Mouse (Mus musculus): Measurements from ENCODE around the gene Armc3. TPM values are rescaled to one million over a fixed set of nuclear protein-coding genes. Genes with fewer than 3 reads are reported as not detected.

Gene Armc3
- polyA plus RNA-seq, 1 experiment from 2014 or later: 0.49 TPM

DNA sequence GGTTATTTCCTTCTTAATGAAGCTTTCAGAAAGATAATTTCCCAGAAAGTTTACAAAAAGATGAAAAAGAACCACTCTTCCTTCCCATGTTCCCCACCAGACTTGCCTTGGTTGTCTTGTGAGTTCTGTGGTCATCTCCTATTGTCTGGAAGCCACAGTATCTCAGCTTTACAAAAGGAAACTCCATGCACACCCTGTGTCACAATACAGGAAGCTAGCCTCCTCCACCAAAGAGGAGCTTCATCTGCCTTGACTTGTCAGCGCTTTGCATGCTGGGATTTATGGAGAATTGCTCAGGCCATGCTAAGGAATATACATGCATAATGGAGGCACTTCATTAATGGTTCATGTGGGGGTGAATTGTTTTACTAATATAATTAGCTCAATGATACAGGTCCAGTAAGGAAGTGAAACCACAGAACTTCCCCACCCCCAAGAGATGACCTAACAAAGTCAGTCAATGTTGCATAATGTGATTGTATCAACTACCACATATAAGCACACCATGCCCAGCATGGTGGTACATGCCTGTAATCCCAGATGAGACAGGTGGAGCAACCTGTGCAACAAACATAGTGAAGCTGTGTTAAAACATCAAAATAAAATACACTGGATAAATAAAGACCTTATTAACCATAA, 152.6 kb downstream of the Armc3 start:
- Histone ChIP-seq H3K27ac (ENCODE audit: low read length) (no peak overlapping the region), H3K9ac (ENCODE audit: low read length) (no peak overlapping the region), H3K4me3 (ENCODE audit: low read length) (no peak overlapping the region), H3K27me3 (ENCODE audit: control insufficient read depth, insufficient read depth, low read length) (no peaks in the 10 kb centered on the region), H3K9me3 (replicated peaks; ENCODE audit: control insufficient read depth, low read length) (no peaks in the 10 kb centered on the region), H3K4me2 (ENCODE audit: low read depth, low read length) (no peak overlapping the region), H3K4me1 (ENCODE audit: control insufficient read depth, insufficient read depth, low read length) (no peaks in the 10 kb centered on the region), H3K36me3 (ENCODE audit: control insufficient read depth, insufficient read depth) (no peaks in the 10 kb centered on the region)
- no peak for ATAC-seq (replicated peaks; ENCODE audit: extremely low read depth, insufficient read depth, low FRiP score)
- 89% methylated on average over 1 of the region's 1 CpGs for WGBS

GRCm38 (mm10) chr2:19353158-19353557, 154.1 kb downstream of the Armc3 start:
- Histone ChIP-seq H3K9ac (ENCODE audit: low read length) (no peak overlapping the region), H3K4me1 (ENCODE audit: control insufficient read depth, insufficient read depth, low read length) (no peaks in the 10 kb centered on the region), H3K27ac (ENCODE audit: low read length) (no peak overlapping the region), H3K4me2 (ENCODE audit: low read depth, low read length) (no peak overlapping the region), H3K36me3 (ENCODE audit: control insufficient read depth, insufficient read depth) (no peaks in the 10 kb centered on the region), H3K9me3 (replicated peaks; ENCODE audit: control insufficient read depth, low read length) (no peaks in the 10 kb centered on the region), H3K27me3 (ENCODE audit: control insufficient read depth, insufficient read depth, low read length) (no peaks in the 10 kb centered on the region), H3K4me3 (ENCODE audit: low read length) (no peak overlapping the region)
- 82% methylated on average over 2 of the region's 2 CpGs for WGBS
- ATAC-seq (replicated peaks; ENCODE audit: extremely low read depth, insufficient read depth, low FRiP score): no peak

Other genes with a start within 250 kb of the Armc3 start
- 7.7 and 10.0 TPM in 2 replicates for gene Pip4k2a, start 201.2 kb upstream of the Armc3 start, polyA plus RNA-seq (2015; fragmentation: Nextera tagmentation; extraction: Ambion mirVana)
- gene 4930426L09Rik, start 201.0 kb upstream of the Armc3 start, polyA plus RNA-seq (2015; fragmentation: Nextera tagmentation; extraction: Ambion mirVana): 0.09 and 0.30 TPM in 2 replicates
- 50.6 and 52.1 TPM in 2 replicates for gene Msrb2, start 172.1 kb downstream of the Armc3 start, polyA plus RNA-seq (2015; fragmentation: Nextera tagmentation; extraction: Ambion mirVana)
- gene Ptf1a, start 246.4 kb downstream of the Armc3 start, polyA plus RNA-seq (2015; fragmentation: Nextera tagmentation; extraction: Ambion mirVana): not detected in 2 replicates

All from heart, embryonic 16.5 days (tissue).